Mouse (Mus musculus): ENCODE measurements around the gene Cyfip2.

DNA sequence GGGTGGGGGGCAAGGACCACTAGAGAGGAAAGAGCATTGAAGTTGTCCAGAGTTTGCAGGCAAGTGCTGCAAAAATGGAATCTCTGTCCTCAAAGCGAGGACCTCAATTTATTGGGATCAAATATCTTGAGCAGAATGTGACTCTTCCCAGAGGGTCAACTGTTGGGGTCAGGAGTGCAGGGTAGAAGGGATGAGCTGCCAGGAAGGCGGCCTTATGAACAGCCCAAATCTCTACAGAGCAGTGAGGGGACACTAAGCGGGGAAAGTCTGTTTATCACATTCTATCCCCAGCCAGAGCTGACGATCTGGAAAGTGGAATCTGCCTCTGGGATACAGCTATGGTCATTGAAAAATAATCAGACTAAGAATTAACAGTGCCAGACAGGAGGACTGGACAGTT is 118.5 kb downstream of the Cyfip2 start:
- TF ChIP-seq CTCF (IDR thresholded peaks at IDR 0.05; ENCODE audit: control insufficient read depth, insufficient read depth, insufficient read length) = no peak
- TF ChIP-seq MAX (IDR thresholded peaks at IDR 0.05) = no peak
- TF ChIP-seq MYOG (IDR thresholded peaks at IDR 0.05; ENCODE audit: control insufficient read depth, extremely low read depth, insufficient read length) = no peak
- TF ChIP-seq MYOD1 (IDR thresholded peaks at IDR 0.05; ENCODE audit: control insufficient read depth, insufficient read length, low read depth) = no peak
- TF ChIP-seq USF1 (IDR thresholded peaks at IDR 0.05; ENCODE audit: low read depth) = no peak

Measured in C2C12 (cell line).